Mouse (Mus musculus) spleen, postnatal 10 days (tissue): ENCODE data around the gene Pdgfb.

Source experiments
- DNase-seq, 2 experiments: peaks; one replicate each; pipeline ENCODE4 v3.0.0; 2021 to 2022; ENCODE audit warnings: low spot score in 2 of 2

Gene Pdgfb

DNA sequence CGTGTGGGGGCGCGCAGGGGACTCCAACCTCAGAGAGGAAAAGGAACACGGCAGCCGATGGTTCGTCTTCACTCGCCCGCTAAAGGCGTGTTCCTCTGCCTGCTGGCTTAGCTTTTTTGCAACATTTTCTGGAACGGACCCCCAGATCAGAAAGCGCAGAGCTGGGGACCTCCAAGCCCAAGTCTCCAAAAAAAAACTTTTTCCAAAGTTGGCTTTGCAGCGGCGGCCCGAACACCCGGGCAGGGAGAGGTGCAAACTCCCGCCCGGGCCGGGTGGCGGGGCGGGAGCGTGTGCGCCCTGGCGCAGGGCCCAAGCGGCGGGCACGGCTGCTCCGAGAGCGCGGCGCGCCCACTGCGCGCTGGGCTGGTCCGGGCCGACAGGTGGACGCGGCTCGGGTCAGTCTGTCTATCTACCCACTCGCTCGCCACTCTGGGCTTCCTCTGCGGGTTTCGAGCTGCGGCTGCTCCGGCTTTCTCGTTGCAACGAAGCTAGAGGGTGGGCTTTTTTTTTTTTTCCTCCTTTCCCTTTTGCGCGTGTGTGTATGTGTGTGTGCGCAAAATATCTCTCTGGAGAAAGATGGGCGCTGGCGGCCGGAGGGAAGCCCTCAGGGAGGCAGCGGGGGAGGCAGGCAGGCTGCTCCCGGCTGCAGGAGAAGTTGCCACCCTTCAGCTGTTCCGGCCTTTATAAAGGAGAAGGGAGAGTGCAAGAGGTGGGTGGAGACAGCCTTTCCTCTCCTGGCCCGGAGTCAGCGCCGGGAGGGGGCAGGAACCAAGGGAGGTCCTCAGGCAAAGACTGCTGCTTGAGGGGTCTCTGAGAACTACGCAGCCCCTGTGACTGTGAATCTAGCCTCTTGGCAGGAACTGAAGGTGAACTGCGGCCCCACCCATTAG, at the start of gene Pdgfb:
Gene Pdgfb (minus strand): TSS at position 657 of the 890 bp plus-strand sequence.
- no peak for DNase-seq

DNA sequence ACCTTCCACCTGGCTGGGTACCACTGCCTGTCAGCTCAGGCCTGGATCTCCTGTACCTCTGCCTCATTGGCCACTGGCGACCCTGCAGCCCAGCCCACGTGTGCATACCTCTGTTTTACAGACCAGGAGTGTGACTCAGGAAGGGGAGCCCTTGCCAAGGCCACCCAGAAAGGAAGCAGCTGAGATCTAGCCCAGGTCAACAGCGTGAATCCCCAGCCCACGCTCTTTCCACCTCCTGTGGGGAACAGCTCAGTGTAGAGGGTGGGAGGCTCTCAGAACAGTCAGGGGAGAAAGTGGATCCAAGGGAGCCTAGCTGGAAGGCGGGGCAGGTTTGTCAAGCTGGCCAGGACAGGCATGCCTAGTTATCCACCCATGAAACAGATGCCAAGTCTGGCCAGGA, 48.0 kb upstream of the Pdgfb start:
- DNase-seq, result no peak

DNA sequence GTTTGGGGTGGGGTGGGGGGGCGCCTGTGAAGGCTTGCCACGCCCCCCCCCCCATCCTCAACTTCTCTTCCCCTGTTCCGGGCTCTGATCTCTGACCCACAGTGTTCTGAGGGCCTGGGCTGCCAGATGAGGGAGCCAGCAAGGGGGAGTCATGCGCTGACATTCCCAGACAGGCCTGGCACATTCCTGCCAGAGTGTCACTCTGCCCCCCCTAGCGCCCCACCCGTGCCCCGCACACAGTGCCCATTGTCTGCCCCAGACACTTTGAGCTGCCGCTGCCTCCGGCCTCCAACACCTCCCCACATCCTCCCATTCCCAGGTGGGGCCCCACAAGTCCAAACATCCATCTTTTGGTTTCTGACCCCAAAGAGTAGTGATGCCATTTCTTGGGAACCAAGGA, 47.6 kb upstream of the Pdgfb start:
- DNase-seq, result no peak

DNA sequence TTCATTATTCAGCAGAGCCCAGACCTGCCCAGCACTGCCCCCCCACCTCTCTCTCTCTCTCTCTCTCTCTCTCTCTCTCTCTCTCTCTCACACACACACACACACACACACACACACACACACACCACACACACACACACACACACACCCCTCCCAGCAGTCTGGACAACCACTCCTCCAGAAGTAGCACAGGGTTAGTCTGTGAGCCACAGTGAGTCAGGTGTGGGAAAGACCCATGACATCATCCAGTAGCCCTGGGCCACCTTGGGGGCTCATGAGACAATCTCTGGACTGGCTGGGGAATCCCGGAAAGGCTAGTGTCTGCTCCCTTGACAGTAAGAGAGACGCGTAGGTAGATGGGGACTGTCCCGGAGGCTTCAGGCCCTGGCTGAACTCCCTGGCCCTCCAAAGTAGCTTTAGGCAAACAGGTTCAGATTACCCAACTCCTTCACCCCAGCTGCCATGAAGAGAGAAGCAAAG, 46.3 kb upstream of the Pdgfb start:
- DNase-seq, result no peak

DNA sequence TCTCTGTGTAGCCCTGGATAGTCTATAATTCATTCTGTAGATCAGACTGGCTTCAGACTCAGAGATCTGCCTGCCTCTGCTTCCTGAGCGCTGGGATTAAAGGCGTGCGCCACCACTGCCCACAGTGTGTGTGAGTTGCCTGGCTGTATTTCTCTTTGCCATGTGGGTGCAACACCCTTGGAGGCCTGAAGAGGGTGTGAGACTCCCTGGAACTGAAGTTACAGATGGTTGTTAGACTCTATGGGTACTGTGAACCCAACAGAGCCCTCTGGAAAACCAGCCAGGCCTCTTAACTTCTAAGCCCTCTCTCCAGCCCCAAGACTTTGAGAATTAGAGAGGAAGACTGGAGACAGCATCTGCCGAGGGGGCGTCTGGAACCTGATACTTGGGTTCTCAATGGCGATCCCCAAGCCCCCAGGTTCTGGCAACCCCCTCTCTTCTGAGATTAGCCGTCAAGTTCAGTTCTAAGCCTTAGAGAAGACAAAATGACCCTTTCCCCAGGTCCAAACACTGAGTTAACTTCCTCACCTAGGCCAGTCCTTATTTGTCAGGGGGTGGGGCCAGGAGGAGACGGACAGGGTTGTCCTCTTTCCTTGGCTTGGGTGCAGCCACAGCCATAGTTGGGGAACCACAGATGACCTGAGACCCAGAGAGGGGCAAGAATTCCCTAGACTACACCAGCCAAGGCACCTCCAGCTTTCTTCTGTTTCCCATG, 45.7 kb upstream of the Pdgfb start:
- no peak for DNase-seq

DNA sequence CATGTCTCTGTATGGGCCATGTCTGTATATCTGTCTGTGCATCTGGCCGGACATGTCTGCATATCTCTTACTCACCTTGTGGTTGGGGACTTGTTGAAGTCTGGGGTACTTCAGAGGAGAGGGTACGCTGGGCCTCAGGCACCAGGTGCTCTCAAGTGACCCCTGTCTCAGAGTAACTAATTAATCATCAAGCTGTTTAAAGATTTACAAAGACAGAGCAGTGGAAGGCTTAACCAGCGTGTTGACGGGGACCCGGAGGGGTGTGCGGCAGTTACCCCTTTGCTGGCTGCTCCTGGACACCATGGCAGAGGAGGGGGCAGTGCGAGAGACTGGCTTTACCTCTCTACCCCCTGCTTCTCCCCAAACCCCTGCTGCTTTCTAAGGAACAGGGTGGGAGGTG, 44.8 kb upstream of the Pdgfb start:
- DNase-seq, result no peak

DNA sequence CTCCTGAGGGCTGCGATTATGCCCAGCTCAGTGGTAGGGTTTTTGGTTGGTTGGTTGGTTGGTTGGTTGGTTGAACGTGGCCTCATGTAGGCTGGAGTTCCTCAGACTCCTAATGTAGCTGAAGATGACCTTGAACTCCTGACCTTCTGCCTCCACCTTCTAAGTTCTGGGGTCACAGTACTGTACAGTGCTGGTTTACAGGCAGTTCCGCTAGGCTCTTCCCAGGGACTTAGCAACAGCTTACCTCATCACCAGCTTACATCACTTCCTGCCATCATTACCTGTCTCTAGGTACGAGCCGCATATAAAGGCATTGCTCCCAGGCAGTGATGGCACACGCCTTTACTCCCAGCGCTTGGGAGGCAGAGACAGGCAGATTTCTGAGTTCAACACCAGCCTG, 43.4 kb upstream of the Pdgfb start:
- DNase-seq, result no peak

DNA sequence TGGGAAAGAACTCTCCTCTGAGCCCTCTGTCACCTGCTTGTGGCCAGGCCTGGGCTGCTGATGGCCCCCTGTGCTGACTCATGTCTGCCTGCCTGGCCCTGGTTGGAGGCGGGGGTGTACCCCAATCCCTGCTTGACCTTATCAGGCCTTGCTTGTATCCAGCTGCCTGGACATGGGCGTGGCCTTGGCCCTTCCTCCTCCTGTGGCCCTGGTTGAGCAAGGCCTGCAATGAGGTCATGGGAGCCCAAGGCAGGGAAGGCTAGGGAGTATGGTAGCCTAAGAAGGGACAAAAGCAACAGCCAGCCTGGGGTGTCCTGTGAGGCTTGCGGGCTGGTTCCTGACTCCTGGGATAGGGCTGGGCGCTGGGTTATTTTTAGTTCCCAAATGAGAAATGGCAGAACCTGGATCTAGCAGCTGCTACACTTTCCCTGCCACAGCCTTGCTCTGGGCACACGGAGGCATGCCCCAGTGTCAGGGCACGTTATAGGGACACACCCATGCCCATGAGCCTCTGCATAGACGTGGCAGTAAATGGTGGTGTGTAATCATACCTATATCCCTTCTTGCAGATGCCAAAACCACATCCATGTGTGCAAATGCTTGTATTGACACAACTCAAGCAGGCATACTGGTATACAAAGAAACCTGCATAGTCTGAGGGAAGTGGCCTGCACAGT, 39.4 kb upstream of the Pdgfb start:
- DNase-seq, result no peak

DNA sequence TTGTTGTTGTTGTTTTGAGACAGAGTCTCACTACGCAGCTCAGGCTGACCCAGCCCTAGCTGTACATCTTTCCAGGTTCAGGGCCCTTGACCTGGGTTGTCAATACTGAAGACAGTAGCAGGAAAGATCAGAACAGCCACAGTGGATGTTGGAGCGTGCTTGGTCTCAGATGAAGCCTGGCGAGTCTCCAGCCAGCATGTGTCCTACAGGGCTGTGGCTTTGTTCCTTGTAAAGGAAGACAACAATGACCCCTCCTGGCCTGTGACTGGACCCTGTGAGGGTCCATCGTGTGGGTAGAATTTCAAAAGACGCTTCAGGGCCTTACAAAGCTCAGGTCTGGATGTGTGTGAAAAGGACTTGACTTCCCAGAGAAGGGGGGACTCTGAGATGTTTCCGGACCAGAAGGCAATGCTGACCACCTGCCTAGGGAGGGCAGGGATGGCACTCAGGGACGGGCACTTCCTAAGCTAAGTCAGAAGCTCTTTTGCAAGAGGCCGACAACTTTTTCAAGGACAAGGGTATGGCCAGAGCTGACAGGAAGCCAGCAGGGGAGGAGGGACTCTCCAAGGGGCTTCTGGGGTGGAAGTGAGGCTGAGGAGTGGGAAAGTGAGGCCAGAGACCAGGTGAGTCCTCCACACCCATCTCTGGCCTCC, 38.7 kb upstream of the Pdgfb start:
- DNase-seq, result no peak

DNA sequence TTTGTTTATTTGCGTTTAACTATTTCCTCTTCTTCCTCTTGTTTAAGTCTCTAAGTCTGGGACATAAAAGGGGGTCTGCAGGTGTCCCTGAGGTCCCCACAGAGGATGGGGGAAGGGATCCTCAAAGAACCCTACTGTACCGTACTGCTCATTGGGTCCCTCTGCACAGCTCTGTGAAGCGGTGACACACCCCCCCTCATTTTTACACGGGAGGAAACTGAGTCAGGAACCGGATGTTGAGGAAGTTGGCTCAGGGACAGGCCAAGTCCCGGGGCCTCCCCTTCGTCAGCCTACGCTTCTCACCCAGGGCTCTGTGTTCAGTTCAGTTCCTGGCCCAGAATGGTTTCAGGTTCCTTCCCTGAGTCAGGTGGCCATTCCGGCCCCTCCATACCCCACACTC, 37.0 kb upstream of the Pdgfb start:
- no peak for DNase-seq

DNA sequence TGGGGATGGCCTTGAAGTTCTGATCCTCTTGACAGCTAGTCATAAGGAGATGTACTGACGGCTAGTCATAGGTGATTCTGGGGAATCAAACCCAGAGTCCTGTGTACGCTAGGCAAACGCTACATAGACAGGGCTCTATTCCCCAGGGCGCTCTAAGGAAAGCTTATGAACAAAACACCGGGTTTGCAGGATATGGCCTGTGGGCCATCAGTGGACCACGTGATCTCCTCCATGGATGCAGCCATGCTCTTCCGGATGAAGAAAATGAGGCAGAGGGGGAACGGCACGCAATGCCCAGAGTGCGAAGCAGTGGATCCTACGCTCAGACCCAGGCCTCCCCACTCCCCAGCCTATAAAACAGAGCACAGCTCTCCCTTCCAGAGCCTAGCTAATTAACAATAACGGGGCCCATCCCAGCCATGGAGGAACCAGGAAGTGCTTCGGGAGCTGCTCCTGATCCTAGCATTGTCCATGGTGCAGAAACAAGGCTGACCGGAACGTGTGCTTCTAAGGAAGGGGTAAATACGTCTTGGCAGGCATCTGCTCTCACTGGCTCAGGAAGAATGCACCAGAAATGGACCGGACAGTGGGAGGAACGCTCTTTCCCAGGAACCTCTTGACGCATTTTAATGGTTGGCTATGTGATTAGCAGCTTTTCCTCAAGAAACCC, 36.5 kb upstream of the Pdgfb start:
- DNase-seq, result no peak

DNA sequence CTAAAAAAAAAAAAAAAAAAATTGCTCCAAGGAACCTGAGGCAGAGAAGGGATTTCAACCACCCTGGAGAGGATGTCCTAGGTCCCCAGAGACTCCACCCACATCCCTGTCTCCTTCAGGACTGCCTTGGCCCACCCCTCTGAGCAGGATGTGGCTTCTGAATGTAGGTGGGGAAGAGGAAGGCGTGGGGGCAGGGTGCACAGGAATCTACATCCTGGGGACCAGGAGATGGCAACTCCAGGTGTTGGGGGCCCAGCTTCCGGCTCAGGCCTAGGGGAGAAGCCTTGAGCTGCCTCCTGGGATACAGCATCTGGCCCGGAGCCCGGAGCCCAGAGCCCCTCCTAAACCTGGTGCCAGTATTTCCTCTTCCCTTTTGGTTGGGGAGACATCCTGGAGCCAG, 35.3 kb upstream of the Pdgfb start:
- no peak for DNase-seq

DNA sequence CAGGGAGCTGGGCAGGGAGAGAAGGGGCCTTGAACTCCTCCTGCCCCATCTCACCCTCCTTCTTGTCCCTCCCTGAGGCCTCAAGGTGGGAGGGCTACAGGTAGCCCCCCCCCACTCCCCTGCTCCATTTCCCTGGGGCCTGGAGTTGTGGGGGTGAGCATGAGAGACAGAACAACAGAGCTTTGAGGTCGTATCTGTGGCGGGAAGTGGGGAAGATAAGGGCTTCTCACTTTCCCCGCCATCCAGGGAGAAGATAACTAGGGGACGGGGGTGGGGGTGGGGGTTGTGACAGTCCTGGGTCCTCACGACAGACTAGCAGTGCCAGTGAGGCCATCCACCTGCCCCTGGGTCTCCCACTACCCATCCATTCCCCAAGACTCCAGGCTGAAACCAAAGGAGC, 33.2 kb upstream of the Pdgfb start:
- DNase-seq, result no peak

DNA sequence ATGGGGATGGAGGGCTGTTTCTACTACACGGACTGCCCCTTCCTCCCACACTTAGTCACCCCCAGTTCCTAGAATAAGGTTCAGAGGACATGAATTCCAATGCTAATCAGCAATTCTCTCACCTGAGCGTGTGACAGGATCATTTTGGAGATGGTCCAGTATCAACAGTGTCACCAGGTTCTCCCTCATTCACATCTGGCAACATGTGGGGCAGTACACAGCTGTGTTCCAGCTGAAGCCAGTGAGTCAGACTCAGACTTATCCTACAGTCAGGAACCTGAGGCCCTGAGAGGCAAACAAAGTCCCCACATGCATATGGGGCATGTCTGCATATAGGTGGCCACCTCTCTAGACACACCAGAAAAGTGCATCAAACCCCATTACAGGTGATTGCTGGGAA, 32.5 kb upstream of the Pdgfb start:
- no peak for DNase-seq

DNA sequence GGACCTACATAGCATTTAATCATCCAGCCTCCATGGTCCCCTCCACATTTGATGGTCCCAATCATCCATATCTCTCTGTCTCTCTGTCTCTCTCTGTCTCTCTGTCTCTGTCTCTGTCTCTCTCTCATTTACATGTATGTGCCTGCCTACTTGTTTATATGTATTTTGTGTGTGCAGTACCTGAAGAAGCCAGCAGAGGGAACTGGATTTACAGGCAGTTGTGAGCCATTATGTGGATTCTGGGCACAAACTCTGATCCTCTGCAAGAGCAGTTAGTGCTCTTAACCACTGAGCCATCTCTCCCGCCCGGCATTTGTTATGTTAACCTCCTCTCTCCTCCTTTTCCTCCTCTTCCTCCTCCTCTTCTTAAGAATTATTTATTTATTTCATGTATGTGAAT, 31.0 kb upstream of the Pdgfb start:
- DNase-seq, result no peak

DNA sequence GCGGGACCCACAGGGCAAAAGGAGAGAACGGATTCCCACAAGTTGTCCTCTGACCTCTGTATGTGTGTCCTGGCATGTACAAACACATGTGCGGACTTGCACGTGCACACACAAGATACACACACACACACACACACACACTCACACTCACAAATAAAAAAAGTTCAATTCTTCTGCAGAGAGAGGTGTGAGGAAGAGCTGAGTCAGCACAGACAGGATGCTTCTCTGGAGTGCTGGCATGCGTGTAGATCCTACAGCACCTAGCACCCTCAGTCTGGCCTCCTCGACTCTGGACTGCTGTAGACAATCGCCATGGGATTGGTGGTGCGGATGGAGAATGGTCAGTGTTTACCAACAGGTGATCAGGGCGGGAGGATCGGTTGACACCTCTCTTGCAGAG, 29.5 kb upstream of the Pdgfb start:
- DNase-seq, result no peak

DNA sequence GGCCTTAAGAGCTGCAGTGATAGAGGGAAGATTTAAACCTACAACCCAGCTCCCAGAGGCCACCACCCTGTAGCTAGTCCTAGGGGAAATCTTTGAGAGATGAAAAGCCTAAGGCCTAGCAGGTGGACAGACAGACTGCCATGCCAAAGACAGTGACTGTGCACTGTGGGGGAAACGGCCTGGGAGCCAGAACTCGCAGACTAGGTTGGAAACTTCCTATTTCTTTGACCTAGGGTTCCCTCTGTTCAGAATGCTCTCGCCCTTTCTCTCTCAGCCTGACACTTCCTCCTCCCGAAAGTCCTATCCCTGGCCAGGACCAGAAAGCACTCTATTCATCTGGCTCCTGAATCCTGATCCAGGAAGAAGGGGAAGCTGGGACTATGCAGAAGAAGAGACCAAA, 27.4 kb upstream of the Pdgfb start:
- no peak for DNase-seq

DNA sequence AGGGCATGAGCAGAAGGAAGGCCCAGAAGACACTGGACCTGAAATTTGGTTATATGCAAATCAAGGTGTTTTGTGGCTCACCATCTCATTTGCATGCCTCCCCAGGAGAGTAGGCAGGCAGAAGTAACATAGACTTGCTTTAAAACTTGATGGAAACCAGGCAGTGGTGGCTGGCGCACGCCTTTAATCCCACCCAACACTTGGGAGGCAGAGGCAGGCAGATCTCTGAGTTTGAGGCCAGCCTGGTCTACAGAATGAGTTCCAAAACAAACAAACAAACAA, 23.3 kb upstream of the Pdgfb start:
- no peak for DNase-seq

DNA sequence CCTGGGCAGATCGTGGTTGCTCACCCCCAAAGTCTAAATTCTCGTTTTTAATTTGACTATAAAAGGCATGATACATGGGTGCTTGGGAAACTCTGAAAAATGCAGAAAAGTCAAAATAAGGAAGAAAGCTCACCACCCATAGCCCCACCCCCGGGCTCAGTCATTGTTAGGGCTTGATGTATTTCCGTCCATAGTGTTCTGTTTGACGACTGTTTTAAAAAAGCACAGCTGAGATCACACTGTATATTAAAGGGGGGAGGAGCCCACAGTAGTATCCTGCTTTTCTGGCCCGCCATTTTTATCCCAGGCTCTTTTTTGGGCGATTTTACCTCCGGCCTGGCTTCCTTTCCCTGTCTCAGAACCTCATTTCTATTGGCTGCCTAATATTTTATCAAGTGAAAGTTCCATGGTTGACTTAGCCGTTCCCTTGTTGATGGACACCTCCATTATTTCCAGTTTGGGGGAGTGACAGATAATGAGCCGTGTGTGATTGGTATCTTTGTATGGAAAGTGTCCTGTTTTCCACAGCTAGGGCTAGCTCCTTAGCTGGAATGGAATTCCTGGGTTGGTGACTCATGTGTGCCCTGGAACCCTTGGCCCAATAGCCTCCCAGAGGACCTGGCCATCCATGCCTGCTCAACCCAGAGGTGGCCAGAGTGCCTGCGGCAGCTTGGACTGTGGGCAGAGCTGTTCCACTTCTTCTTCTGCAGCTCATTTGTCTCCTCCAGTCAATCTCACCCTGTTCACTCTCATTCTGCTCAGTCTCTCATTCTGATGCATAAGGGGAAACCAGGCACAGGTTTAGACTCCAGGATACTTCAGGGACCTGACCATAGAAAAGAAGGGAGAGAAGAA, 22.7 kb upstream of the Pdgfb start:
- DNase-seq, result no peak

DNA sequence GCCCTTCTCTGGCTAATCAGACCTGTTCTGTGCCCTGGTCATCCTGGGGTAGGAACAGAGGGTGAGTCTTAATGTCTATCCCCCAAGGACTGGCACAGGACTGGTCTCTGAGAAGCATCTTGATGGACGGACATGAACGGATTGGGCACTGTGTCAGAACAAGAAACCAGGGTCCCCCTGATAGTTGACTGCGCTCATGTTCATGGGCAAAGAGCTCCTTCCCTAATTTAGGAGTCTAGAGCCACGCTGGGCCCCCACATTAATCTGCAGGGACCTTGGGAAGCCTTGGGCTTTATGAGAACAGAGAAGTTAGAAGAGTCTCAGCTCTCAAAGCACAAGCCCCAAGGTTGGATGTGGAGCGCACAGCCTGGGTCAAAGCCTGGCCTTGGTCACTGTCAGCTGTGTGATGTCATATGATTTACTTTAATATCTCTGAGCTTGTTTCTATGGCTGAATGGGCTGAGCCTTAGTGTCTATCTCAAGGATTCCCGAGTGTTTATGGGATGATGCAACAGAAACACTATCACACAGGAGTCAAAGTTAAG, 20.6 kb upstream of the Pdgfb start:
- no peak for DNase-seq

DNA sequence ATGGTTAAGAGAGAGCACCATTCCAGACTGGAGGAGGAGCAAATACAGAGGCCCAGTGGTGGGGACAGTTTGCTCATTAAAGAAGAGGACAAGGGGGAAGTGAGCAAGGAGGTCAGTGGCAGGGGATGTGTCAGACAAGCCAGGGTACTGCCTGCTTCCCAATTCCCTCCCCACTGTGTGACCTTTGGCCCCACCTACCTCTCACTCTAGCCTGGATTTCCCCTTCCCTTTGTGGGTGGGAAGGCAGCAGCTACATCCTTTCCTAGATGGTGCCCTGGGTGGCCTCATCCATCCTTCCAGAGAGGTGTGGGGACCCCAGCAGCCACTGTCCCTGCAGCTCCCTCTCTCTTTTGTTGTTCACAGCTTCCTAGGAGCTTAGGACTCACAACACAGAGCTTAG, 20.1 kb upstream of the Pdgfb start:
- no peak for DNase-seq
